8 mouse cellular contexts compared by ENCODE assay signal in the genomic region with DNA sequence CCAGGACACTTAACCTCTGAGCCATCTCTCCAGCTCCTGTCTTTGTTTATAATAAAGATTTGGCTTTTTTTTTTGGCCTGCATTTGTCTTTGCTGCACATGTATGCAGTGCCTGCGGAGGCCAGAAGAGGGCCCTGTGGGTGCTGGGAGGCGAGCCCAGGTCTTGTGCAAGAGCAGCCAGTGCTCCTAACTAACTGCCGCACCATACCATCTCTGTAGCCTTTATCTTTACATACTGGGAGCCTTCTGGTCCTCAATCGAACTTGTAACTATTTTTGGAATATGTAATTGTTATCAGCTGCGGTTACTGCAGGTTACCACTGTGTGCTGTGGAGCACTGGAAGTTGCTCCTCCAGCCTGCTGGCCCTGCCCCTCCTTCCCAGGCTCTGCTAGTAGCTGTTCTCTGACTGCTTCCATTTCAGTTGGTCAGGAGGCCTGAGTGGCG. TPM values are rescaled to one million over a fixed set of nuclear protein-coding genes. Genes with fewer than 3 reads are reported as not detected.
A peak's percentile ranks its signal among the peaks of the same experiment; 100 is the strongest.
DNase-seq lines count a peak whose midpoint lies in the region; ATAC-seq and TF ChIP-seq lines count a peak whose summit lies in the region.

No protein-coding gene starts in this region.

- no peak for ATAC-seq in CD4-positive, CD25-positive, alpha-beta regulatory T cell, adult 4 months
- no peak for ATAC-seq in lung, embryonic 14.5 days (ENCODE audit: insufficient read depth)

- no peaks in the 10 kb centered on the region for H3K9me3 ChIP-seq in lung, embryonic 14.5 days (ENCODE audit: low read depth, low read length)

- no peaks in the 10 kb centered on the region for H3K27me3 ChIP-seq in lung, embryonic 14.5 days (ENCODE audit: insufficient read depth, low read length)

- H3K27ac ChIP-seq in lung, embryonic 14.5 days (ENCODE audit: low read depth) = no peak overlapping the region

- H3K4me2 ChIP-seq in lung, embryonic 14.5 days = no peak overlapping the region

- peak overlapping the region; percentile 6; the same call in 1 of the 2 replicates for H3K9ac ChIP-seq in lung, embryonic 14.5 days

- peaks cover 40% of the 10 kb centered on the region for H3K36me3 ChIP-seq in lung, embryonic 14.5 days (ENCODE audit: insufficient read depth)

- no peak overlapping the region for H3K4me3 ChIP-seq in lung, embryonic 14.5 days (ENCODE audit: low read depth, low read length)

- peak; percentile 58 for TF ChIP-seq CTCF in lung, embryonic 14.5 days (IDR thresholded peaks at IDR 0.05; ENCODE audit: low read depth)

- intact Hi-C loops in heart, postnatal 36 days (cut with DNase I) = loop anchor here (5.0 kb wide), 1 partner anchor 38 kb away; no protein-coding TSS in a partner anchor

- DNase-seq in CD4-positive, CD25-positive, alpha-beta regulatory T cell, adult 2 months (ENCODE audit: low read depth, low spot score) = peak; percentile 43
- DNase-seq in right cerebral cortex, postnatal 14 days = peak; percentile 56
- DNase-seq in right cerebral cortex, postnatal 25 days = no peak
- DNase-seq in embryo, embryonic 9.5 days (ENCODE audit: extremely low spot score) = peak; percentile 29
- peak; percentile 64 for DNase-seq in heart, postnatal 36 days
- peak; percentile 78 for DNase-seq in lung, embryonic 14.5 days
- peak; percentile 58 for DNase-seq in thymus, postnatal 4 days

- H3K4me1 ChIP-seq in lung, embryonic 14.5 days (ENCODE audit: insufficient read depth) = peaks cover 5% of the 10 kb centered on the region; the same call in 1 of the 2 replicates

- 45% methylated on average over 6 of the region's 6 CpGs for WGBS in lung, embryonic 14.5 days

RNA-seq across cellular contexts. Expression of gene Ung, which starts 3.9 kb away (rescaled TPM):
- polyA plus RNA-seq in CD4-positive, CD25-positive, alpha-beta regulatory T cell, adult 4 months (2017; shearing (Covaris generic)) = 1 to 10 TPM; 3.7 to 9.2 TPM
- 10 to 100 TPM; 26.4 to 27.3 TPM for total RNA-seq in heart, postnatal 36 days (2021)
- polyA plus RNA-seq in lung, embryonic 14.5 days (2014; fragmentation: Nextera tagmentation; extraction: Ambion mirVana) = 44.0 and 44.2 TPM in 2 replicates

RNA-seq across cellular contexts. Expression of gene Alkbh2, which starts 6.1 kb away (rescaled TPM):
- 1 to 10 TPM; 3.8 to 6.6 TPM for polyA plus RNA-seq in CD4-positive, CD25-positive, alpha-beta regulatory T cell, adult 4 months (2017; shearing (Covaris generic))
- 1 to 10 TPM; 1.2 to 1.5 TPM for total RNA-seq in heart, postnatal 36 days (2021)
- 8.9 and 11.3 TPM in 2 replicates for polyA plus RNA-seq in lung, embryonic 14.5 days (2014; fragmentation: Nextera tagmentation; extraction: Ambion mirVana)

RNA-seq across cellular contexts. Expression of gene Acacb, which starts 12.2 kb away (rescaled TPM):
- under 1 TPM; 0.24 to 0.62 TPM for polyA plus RNA-seq in CD4-positive, CD25-positive, alpha-beta regulatory T cell, adult 4 months (2017; shearing (Covaris generic))
- total RNA-seq in heart, postnatal 36 days (2021) = 100 to 1,000 TPM; 232 to 242 TPM
- 1.7 and 2.3 TPM in 2 replicates for polyA plus RNA-seq in lung, embryonic 14.5 days (2014; fragmentation: Nextera tagmentation; extraction: Ambion mirVana)

RNA-seq across cellular contexts. Expression of gene Svop, which starts 42.7 kb away (rescaled TPM):
- not detected for polyA plus RNA-seq in CD4-positive, CD25-positive, alpha-beta regulatory T cell, adult 4 months (2017; shearing (Covaris generic))
- not detected for total RNA-seq in heart, postnatal 36 days (2021)
- polyA plus RNA-seq in lung, embryonic 14.5 days (2014; fragmentation: Nextera tagmentation; extraction: Ambion mirVana) = 0.11 and 0.22 TPM in 2 replicates
